Mouse (Mus musculus): ENCODE measurements at regions not wholly inside any gene's neighbourhood (a gene's known extent, or its start where the extent isn't known, plus 50 kb on each side); places are given as distances from the start of the nearest gene placed in this dataset.

- TF ChIP-seq CTCF (IDR thresholded peaks at IDR 0.05; ENCODE audit: borderline replicate concordance, insufficient read depth, low read length): no peak
- no peak for TF ChIP-seq POLR2A (IDR thresholded peaks at IDR 0.05; ENCODE audit: low read depth, low read length)
Measured at GRCm38 (mm10) chr2:48736312-48736711, 77.6 kb upstream of the Acvr2a start.

Measured in embryonic fibroblast, embryonic 13.5 days (primary cell).